Mouse (Mus musculus): Measurements from ENCODE around the gene Gm15217.
A peak's percentile ranks its signal among the peaks of the same experiment; 100 is the strongest.

The Gm15217 gene

DNA sequence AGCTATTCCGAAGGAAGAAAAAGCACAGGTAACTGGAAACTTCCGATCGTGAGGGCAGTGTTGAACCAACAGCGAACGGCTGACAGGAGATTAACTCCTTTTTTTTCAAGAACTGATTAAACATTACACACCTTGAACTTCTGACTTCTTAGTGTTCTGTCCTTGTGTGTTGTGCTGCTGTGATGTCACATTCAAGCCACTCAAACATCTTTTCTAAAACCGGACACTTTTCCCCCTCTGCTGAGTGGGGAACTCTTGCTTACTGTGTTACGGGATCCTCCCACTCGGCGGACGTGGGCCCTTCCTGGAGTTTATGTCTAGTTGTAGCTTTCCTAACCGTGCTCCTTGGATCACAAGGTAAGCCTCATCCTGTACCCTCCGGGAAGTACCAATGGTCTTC, at the start of gene Gm15217:
Gene Gm15217, plus strand, starts transcription at position 130 of the 400 bp plus-strand sequence.
- no peak for DNase-seq

GRCm38 (mm10) chr14:46333421-46334237, 45.6 kb upstream of the Gm15217 start:
- no peak for DNase-seq

- DNase-seq: no peak
These were observed 40.4 kb upstream of the Gm15217 start for GRCm38 (mm10) chr14:46338801-46339200.

- DNase-seq: no peak
These were observed 34.5 kb upstream of the Gm15217 start for GRCm38 (mm10) chr14:46344750-46345149.

GRCm38 (mm10) chr14:46357286-46357685, 21.9 kb upstream of the Gm15217 start:
- no peak for DNase-seq

DNA sequence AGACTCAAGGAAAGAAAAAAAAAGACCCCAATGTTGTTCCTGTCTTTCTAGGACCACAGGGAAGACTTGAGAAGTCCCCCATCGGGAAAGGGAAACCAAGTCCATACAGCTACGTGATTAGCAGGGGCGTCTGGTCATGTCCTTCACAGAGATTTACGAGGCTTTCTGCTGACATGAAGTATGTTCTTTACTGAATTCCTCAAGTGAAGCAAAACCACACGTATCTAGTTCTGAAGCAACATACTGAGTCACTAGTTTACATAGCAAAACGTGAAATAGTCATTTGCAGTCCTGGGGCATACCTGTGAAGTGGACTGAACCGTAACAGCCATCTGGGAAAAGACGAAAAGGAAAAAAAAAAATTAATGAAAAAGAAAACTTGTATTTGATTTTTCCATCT, 21.5 kb upstream of the Gm15217 start:
- no peak for DNase-seq

- DNase-seq: no peak
These were observed 16.0 kb upstream of the Gm15217 start for GRCm38 (mm10) chr14:46363209-46363608.

DNA sequence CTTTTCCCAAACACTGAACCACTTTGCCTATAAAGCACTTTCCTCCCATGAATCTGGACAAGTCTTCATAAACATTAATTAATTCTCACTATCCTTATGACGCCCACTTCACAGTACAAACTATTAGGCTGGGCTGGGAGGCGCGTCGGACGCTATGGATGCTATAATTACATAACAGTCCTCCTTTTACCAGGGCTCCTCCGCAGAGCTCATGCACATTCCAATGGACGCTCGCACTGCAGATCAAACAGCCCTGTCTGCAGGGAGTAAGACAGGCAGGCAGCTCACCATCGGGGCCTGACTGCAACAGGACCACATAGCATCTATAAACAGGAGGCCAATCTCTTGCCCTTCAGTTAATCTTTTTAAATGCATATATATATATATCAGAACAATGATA, 6.8 kb upstream of the Gm15217 start:
- DNase-seq: no peak

GRCm38 (mm10) chr14:46375796-46376195, 3.4 kb upstream of the Gm15217 start:
- DNase-seq: no peak

DNA sequence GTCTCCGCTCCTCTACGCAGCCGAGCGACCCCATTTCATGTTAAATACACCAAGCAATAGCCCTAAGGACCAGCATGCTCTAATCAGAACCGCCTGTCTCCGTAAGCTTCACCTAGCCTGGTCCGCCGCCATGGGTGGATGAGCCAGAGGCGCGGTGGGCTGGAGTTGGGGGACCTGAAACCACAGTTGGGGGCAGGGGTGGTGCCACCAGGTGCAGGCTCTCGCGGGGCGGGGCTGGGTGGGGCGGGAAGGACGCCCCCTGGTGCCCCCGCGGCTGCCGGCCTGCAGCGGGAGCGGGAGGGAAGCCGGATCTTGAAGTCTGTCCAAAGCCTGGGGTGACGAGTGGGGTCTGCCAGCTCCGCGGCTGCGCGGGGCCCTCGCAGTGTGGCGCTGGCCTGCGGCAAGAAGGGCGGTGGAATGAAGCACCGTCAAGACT, 1.1 kb downstream of the Gm15217 start:
- peak; percentile 16 for DNase-seq

GRCm38 (mm10) chr14:46381457-46381856, 2.2 kb downstream of the Gm15217 start:
- peak; percentile 54 for DNase-seq

- DNase-seq: no peak
These were observed 5.9 kb downstream of the Gm15217 start for GRCm38 (mm10) chr14:46384946-46385691.

DNA sequence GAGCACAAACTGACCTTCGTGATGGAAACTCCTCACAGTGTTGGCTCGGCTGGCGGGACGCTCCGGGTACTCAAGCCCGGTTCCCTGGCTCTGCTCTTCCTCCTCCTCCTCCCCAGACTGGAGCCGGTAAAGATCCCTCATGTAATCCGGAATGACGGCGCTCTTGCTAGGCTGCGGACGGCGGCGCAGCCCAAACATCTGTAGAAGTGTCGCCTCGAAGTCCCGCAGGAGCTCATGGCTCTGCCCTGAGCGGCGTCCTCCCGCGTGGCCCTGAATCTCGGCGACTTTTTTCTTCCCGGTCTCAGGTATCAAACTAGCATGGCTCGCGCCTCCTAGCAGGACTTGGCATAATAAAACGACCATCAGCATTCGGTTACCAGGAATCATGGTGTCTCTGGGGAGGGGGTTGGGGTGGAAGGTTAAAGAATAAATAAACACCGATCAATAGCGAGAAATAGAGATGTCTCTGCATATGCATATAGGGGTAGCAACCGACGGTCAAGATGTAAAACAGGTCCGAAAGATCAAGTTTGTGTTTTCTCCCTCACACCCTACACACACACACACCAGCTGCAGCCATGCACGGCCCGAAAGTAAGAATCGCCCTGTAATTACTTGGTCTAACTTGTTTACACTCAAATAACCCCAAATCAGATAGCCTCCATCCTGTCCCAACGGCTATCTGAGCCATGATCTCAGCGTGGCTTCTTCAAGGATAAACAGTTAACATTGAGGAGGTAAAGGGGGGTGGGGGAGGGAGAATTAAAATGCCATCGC, 6.7 kb downstream of the Gm15217 start:
- DNase-seq: no peak

GRCm38 (mm10) chr14:46386478-46387356, 7.5 kb downstream of the Gm15217 start:
- DNase-seq: no peak

DNA sequence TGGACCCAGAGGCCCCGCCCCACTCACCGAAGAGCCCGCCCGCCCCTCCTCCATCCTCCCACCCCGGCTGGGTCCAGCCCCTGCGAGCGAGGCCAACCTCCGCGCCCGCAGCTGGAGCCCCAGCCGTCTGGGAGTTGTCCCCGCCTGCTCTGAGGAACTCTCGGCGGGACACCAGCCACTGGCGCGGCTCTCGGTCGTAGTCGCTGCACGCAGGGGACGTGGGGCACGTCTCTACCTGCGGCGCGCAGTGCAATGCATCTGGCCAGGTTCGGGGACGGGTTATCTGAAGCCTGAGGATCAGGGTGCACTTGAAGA, 8.1 kb downstream of the Gm15217 start:
- DNase-seq: no peak

DNA sequence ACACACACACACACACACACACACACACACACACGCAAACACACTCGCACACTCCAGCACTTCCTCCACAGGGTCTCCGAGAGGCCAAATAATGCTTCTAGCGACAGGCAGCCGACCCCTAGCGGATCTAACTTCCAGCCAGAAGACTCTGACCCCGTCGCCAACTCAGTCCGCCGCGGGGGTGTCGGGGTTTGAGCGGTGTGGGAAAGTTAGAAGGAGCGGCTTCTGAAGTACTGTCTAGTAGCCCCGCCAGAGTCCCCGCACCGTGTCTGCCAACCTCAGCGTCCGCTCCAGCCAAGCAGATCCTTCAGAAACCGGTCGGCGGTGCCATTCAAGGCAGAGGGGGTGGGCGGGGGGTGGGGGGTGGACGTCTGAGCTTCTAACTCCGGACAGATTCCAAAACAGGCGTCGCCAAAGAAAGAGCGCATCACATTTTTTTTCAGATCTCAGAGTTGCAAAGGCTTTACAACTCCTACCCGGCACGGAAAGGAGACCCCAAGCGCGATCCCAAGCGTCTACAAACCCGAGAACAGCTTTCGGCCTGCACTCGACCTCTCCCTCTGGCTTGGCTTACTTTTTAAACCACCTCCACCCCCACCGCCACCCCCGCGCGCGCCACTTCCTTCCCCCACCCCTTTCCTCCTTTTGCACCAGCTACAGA, 8.7 kb downstream of the Gm15217 start:
- no peak for DNase-seq

- DNase-seq: no peak
These were observed 9.4 kb downstream of the Gm15217 start for GRCm38 (mm10) chr14:46388636-46389035.

DNA sequence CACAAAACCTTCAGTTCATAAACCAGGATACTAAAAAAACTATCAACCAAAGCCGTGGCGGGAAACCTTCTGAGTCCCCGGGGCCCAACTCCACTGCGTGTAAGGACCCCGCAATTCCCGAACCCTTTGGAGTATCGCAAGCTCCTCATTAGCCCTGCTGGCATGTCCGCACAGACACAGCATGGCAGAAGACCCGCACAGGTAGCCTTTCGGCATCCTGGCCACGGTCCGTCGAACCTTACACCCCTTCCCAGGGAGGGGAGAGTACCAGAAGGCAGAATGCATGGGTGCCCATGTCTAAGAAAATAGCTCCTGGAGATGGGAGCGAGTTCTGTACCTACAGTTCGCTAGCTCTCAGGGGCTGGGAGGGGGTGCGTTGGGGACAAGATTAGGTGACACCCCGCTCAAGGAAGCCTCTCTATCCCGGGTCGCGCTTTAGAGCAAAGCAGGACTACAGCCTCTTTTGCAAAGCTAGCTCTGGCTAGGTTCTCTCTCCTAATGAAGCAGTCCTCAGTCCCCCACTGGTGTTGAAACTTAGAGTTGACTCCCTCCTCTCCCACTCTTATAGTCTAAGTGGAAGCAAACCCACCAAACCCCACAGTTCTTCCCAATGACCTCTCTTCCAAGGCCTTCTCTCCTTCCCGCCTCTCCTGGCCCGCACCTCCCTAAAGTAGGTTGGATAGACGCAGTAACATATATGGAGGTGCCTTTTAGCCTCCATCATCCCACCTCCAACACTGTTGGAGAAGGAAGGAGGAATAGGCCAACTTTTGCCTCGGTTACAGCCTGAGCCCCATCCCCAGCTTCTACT, 10.4 kb downstream of the Gm15217 start:
- DNase-seq: no peak

GRCm38 (mm10) chr14:46390249-46390775, 11.1 kb downstream of the Gm15217 start, which contains the start of gene Bmp4:
Bmp4 (minus strand) TSS chr14:46390669.
- DNase-seq: no peak

GRCm38 (mm10) chr14:46391621-46392170, 12.5 kb downstream of the Gm15217 start:
- DNase-seq: no peak

All from cerebellum, adult 9-11 months (tissue).